Mouse (Mus musculus) left cerebral cortex, postnatal 10 days (tissue): ENCODE measurements around the gene Rab6b. TPM values are rescaled to one million over a fixed set of nuclear protein-coding genes. Genes with fewer than 3 reads are reported as not detected.

Source experiments
- DNase-seq, 2 experiments: peaks; one replicate each; pipeline ENCODE4 v3.0.0; 2021 to 2022; ENCODE audit warnings: low spot score in 2 of 2, mixed read lengths in 1 of 2; ENCODE audit errors: extremely low spot score in 1 of 2
- intact Hi-C: fragments of 180-260 bp; cut with DNase I; formaldehyde crosslinking; loops from one replicate; pipeline ENCODE4 v1.15.1; 2025
- total RNA-seq, 2 experiments: library from RNA; stranded (reverse); gene quantifications; 2 replicates each; pipeline ENCODE4 v1.2.3; 2021

Rab6b gene
- 100 to 1,000 TPM; 623 to 633 TPM for total RNA-seq

DNA sequence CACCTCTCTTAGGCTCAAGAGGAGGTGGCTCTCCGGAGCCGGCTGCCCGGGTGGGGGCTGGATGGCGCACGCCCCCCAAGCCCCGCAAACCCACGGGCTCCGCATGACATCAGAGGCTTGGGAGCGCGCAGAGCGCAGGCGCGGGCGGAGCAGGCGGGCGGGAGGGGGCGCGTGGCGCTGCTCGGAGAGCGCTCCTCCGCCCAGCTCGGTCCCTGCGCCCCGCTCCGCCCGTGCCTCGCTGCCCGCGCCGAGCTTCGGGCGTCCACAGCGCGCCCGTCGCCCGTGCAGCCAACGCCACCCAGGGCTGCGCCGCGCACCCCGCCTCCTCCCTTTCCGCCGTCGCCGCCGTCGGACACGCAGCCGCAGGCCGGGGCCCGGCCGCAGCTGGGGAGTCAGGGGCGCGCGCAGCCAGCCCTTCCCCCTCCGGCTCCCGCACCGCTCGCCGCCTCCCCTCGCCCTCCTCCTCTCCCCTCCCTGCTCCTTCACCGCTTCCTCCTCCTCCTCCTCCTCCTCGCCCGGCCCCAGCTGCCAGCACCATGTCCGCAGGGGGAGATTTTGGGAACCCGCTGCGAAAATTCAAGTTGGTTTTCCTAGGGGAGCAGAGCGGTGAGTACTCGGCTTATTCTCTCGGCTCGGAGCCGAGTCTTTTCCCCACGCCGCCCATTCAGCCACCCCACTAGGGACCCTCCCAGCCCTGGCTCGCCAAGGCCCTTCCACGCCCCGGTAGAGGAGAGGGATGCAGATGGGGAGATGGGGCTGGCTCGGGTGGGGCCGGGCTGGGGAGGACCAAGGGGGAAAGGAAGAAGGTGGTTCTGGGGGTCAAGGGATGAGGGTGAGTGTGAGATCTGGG, at the start of gene Rab6b:
Gene Rab6b, plus strand, starts transcription at position 167 of the 850 bp plus-strand sequence.
- peak; percentile 67 to 85 for DNase-seq
- intact Hi-C loops: loop anchor here (5.0 kb wide), 1 partner anchor 190 kb away; no protein-coding TSS in a partner anchor

DNA sequence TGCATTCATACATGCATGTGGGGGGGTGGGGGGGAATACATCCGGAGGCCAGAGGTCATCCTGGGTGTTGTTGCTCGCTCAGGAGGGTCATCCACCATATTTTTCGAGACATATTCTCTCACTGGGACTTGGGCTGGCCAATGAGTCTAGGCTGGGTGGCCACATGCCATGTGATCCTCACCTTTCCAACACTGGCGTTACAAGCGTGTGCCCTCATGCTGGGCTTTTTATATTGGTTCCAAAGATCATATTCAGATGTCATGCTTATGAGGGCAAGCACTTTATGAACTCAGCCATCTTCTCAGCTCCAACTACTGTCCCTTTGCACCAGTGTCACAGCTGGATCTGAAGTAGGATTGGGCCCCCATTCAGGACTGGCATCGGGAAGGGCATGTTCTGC, 48.0 kb upstream of the Rab6b start:
- intact Hi-C loops: no loop called here
- no peak for DNase-seq

DNA sequence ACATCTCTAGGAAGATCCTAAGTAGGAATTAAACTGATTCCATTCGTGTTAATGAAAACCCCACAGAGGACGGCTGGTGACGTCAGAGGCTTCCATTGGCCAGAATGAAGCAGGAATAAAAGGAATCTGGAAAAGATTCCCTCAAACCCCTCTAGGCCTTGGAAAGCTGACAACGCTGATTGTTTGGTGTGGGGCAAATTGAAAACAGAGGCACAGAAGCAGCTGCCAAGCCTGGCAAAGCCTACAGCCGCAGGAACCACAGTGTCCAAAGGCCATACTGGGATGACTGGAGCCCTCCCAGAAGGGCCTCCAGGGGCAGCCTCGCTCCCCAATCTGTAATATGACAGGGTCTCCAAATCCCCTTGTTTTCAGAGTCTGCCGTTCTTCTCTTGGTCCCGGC, 44.7 kb upstream of the Rab6b start:
- DNase-seq: peak in 1 of 2 experiments; percentile 23
- intact Hi-C loops: no loop called here

DNA sequence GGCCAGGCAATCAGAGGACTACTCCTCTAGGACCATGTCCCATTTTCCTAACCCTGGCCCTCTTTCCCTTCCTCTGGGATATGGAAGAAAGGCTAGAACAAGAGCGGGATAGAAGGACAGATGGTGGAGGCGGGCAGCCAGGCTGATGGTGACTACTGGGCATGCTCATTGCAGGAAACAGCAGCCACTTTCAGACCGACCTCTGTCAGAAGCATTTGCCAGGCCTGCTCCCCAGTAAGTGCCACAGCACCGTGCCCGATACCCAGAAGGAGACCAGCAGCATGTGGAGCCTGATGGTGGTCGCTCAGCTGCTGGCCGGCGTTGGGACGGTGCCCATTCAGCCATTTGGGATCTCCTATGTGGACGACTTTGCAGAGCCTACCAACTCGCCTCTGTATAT, 43.9 kb upstream of the Rab6b start:
- intact Hi-C loops: no loop called here
- no peak for DNase-seq

DNA sequence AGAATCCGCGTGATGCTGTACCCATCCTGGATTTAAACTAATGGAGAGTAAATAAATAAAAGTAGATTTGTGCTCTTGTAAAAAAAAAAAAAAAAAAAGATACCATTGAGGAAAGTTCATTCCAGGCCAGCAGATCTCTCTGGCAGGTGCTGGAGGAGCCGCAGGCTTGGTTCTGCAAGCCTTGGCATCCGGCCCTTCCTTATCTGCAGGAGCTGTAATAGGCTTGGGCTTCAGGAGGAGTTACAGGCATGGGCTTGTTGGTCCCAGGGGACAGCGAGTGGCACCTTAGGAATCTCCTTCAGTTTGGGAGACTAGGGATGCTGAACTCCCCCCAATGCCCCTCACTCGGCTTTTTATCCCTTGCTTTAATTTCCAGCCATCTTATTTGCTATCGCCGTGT, 42.8 kb upstream of the Rab6b start:
- no peak for DNase-seq
- intact Hi-C loops: no loop called here

DNA sequence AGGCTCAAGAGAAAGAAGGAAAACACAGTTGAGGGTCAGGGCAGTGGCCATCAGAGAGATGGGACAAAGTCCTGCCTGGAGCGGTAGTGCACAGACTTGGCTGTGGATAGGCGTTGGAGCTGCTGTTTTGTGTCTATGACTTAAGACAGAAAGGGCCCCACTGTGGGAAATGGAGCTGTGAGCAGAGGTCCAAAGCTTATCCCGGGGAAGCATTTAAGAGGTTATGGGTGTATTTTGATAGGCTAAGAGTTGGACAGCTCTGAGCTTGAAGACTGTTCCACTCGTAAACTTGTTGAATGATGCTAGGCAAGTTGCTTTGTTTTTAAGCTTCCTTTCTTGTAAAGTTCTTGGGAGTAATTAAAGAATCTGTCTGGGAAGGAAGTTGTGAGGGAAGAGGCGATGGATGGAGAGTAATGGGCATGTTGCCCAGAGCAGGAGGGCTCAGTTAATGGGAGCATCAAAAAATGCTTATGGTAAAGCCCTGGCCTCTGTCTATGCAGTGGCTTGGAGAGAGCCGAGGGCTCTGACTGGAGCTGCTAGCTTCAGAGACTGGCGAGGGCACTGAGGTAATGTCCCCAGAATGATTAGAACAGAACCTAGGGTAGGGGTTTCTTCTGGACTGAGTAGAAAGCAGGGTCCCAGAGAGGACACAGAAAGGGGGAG, 39.9 kb upstream of the Rab6b start:
- DNase-seq: no peak
- intact Hi-C loops: no loop called here

DNA sequence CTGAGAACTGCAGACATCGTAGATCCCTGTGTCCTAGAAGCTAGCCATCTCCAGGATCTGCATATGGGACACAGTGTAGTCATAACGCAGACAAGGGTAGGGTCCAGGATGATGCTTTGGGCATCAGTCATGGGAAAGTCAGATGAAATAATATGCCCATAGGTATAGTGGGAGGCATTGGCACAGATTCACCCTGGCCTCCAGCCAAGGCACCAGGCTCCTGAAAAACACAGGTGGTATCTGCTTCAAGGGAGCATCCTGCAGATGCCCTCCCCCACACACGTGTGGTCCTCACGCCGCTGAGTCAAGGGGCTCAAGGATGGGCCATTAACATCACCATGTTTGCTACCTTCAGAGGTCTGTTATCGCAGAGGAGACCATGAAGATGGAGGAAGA, 39.4 kb upstream of the Rab6b start:
- DNase-seq: no peak
- intact Hi-C loops: no loop called here

DNA sequence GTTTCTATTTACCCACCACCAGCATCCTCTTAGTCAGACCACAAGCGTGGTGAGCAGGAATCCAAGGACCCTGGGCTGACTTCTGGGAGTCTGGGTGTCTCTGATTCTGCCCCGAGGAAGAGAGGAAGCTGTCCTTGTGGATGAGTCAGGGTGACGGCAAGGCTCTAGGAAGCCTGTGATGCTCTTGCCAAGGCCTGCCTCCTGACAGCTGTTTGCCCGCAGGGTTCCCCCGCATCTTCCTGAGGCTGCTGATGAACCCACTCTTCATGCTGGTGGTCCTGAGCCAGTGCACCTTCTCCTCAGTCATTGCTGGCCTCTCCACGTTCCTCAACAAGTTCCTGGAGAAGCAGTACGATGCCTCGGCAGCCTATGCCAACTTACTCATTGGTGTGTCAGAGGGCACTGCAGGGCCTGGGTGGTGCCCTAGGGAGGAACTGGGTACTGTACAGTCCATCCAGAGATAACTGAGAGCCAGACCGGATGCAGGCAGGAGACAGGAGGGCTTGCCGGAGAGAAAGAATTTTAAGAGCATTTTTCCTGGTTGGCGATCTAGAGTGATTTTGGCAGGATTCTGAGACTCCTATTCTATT, 38.6 kb upstream of the Rab6b start:
- intact Hi-C loops: no loop called here
- no peak for DNase-seq

DNA sequence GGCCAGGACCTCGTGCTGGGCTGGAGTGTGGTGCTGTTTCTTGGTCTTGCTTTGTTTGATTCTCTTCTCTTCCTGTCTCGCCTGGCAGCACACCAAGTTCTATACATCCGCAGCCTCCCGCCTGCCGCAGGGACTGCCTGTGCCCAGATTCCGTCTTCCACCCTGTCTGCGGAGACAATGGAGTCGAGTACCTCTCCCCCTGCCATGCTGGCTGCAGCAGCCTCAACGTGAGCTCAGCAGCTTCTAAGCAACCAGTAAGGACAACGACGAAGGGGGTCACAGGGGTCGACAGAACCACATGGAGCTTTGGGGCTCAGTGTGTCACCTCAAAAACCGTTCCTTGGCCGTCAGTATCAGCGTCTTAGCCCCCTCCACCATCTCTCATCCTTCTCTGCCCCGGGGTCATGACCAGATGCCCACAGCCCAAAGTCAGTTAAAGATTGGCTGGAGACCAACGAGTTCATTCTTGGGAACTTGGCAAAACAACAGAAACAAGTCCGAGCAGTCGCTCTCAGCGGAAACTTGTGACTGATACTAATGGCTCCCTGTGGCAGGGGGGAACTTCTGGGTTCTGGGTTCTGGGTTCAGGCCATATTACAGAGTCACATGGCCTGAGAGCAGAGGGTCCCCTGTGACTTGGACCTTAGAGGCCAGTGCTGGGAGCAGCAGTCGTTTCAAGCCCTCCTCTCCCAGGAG, 34.6 kb upstream of the Rab6b start:
- intact Hi-C loops: no loop called here
- peak in 1 of 2 experiments; percentile 66 for DNase-seq

DNA sequence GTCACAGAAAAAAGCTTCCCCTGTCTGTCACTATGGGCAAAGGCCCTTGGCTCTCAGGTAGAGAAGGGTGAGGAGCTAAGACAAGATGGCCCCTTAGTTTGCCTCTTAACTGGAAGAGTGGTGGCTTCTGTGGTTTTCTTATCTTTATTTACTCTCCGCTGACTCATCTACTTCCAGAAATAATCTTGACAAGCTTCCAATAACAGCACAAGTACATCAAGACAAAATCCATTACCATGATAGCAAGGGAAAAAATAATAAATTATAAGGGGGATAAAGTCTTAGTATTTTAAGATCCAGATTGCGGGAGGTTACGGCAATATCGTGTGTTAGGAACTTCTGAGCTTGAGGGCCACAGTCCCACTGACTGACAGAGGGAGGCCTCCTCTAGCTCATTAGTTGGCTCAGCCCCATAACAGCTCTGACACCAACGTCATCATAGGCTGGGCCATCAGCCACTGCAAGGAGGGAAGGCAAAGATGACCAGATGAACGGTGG, 33.3 kb upstream of the Rab6b start:
- no peak for DNase-seq
- intact Hi-C loops: no loop called here

DNA sequence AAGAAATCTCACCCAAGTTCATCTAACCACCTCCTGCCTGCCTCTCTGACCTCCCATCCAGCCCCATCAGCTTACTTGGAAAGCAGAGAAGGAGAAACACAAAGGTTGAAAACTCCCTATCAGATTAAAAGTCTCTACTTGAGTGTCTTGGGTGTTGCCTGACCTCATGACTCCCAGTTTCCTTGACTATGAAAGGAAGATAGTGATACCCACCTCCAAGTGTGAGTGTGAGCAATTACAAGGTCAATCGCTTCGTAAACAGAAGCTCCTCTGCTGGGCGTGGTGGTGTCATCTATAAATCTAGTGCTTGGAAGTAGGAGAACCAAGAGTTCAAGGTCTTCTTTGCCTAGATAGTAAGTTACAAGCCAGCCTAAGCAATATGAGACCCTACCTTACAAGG, 31.4 kb upstream of the Rab6b start:
- no peak for DNase-seq
- intact Hi-C loops: no loop called here

DNA sequence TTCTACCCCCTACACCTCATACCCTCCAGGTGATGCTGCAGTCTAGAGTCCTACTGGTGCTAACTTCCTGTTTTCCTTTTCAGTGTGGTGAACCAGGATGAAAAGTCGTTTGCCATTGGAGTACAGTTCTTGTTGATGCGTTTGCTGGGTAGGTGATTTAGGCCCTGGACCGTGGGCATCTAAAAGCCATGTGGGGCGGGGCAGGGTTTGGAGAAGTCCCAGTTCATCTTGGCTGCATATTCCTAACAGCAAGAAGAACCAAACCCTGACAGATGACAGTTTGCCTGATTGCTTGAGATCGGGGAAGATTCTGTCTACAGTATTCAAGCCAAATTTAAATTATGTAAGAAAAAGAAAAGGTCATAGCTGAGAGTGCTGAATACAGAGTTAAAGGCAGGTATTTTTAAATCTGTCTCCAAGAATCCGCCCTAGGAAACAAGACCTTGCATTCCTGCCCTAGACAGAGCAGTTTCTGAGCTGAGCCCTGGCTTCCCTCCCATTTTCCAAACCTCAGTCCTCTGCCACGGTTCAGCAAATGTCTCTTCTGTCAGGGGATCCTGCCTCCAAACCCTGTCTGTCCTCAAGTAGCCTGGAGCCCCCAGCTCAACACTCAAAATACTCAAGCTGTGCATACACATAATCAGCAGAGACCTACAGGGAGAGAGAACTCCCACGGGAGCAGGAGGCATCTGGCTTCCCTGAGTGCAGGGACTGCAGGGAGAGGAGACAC, 29.2 kb upstream of the Rab6b start:
- DNase-seq: no peak
- intact Hi-C loops: no loop called here

DNA sequence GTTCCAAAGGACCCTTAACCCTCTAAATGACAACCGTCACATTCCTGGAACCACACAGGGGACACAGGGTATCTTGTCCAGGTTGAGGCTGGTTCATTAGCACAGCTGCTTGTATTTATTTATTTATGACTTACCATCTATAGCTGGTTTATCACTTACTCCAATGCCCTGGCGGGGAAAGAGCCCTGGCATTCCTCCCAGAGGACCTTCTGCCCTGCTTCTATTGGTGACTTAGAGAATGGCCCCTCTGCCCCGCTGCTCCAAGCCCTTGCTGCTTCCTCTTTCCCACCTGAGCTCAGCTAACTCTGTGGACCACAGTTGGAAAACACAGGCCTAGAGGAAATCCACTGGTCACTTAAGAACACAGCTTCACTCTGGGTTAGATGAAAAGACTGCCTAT, 28.2 kb upstream of the Rab6b start:
- intact Hi-C loops: no loop called here
- DNase-seq: no peak

DNA sequence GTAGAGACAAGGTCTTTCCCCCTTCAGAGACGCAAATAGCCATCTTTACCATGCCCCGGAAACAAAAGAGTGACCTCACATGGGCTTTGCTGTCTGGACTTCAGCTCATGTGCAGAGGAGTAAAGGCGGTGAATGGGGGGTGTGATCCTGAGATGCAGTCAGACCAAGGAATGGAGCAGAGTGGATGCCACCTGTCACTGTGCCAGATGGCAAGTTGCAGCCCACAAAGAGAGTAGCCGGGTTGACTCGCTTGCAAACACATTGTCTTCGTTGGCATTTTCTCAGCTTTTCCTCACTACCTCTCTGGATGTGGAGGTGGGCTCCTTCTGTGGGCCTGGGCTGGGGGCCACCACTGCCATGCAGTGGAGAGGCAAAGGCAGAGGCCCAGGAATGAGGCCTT, 24.9 kb upstream of the Rab6b start:
- intact Hi-C loops: no loop called here
- DNase-seq: no peak

DNA sequence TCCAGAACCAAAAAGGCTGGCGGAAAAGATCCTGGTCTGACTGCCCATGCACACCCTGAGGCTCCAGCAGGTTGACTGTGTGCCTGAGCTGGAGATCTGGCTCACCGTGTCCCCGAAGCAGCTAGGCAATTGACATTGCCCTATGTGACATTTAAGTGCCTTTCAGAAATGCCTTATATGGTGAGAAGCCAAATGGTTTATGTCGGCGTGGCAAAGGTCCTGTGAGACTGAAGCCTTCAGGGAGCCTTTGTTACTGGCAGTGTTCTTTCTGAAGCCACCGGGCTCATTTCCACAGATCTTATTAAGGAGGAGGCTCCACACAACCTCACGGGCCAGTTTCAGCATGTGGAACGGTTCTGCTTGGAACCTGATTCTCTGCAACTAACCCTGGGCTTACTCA, 24.3 kb upstream of the Rab6b start:
- DNase-seq: peak in 1 of 2 experiments; percentile 10
- intact Hi-C loops: no loop called here

DNA sequence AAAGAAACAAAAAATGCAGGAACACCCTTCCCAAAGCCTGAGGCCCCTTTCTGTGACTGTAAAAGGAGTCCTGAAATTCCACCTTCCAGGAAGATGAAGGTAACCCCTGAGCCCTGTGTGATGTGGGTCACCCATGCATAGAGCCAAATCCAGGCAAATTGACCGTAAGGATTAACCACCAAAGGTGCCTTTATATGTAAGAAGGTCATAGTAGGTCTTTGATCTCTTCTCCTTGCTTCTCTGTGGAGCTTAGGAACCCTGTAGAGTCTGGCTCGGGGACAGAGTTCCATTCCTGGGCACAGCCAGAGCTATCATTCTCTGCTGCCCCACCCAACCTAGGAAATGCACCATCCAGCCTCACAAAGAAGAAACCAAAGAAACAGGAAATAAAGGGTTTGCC, 22.9 kb upstream of the Rab6b start:
- intact Hi-C loops: no loop called here
- peak in 1 of 2 experiments; percentile 7 for DNase-seq

DNA sequence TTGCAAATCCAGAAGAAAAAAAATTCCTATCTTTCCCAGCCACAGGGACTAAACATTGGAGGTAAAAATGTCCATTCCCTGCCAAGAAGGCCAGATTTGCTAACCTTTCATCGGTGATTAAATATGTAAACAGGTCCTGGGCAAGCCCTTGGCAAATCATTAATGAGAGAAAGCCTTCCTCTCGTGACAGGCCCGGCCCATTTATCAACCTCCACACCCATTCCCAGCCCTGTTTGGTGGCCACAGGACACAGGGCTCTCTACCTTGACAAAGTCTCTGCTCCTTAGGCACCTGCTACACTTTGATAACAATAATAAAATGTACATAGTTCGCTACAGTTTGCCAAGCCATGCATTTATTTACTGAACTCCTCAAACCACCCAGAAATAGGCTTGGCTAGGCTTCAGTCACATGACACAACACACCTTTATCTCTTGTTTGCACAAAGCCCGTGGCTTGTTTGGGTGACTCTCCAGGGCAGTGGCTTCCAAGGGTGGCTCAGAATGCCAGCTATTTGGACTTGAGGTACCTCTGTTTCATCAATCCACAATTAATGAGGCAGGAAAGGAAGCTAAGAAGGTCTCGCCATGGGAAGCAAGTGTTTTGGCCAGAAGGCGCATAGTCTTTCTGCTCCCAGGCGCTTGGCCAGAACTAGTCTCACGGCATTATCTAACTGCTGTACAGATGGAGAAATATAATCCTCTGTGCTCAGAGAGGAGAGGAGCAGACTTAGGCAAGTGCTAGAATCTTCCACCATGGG, 21.3 kb upstream of the Rab6b start:
- DNase-seq: peak in 1 of 2 experiments; percentile 47
- intact Hi-C loops: loop anchor here (5.0 kb wide), 1 partner anchor 87 kb away; no protein-coding TSS in a partner anchor
